Mouse (Mus musculus) cerebellum, adult 2 months (tissue): ENCODE measurements at regions not wholly inside any gene's neighbourhood (a gene's known extent, or its start where the extent isn't known, plus 50 kb on each side); places are given as distances from the start of the nearest gene placed in this dataset.

Source experiments
- CTCF ChIP-seq: fragments of 200-500 bp; IDR thresholded peaks from 2 replicates; pipeline ENCODE4 v1.5.1; 2011; ENCODE audit warnings: low read depth, mild to moderate bottlenecking, control low read depth, low read length, moderate library complexity, borderline replicate concordance; ENCODE audit not compliant: insufficient read depth
- POLR2A ChIP-seq: fragments of 200-500 bp; IDR thresholded peaks from 2 replicates; pipeline ENCODE4 v1.6.1; 2011; ENCODE audit warnings: low read length, control low read depth, borderline replicate concordance; ENCODE audit not compliant: insufficient read depth

- no peak for TF ChIP-seq CTCF
- no peak for TF ChIP-seq POLR2A
These were observed 84.2 kb upstream of the Ptgfrn start for GRCm38 (mm10) chr3:101194319-101194718.
